Mouse (Mus musculus): ENCODE results near the gene Eef1akmt2. TPM values are rescaled to one million over a fixed set of nuclear protein-coding genes. Genes with fewer than 3 reads are reported as not detected.

The Eef1akmt2 gene
- polyA plus RNA-seq, 1 experiment from 2014 or later, result 39.0 TPM

GRCm38 (mm10) chr7:132811716-132812618 is 40.5 kb downstream of the Eef1akmt2 start:
- TF ChIP-seq CTCF (IDR thresholded peaks at IDR 0.05; ENCODE audit: low read depth) (peak; percentile 57), EP300 (optimal IDR thresholded peaks at IDR 0.05) (no peak)
- H3K9me3 ChIP-seq (ENCODE audit: control insufficient read depth, low read length), result no peaks in the 10 kb centered on the region
- DNase-seq (ENCODE audit: low spot score) (peak; percentile 52), ATAC-seq (ENCODE audit: low FRiP score, low TSS enrichment) (no peak)
- no peaks in the 10 kb centered on the region for H3K36me3 ChIP-seq (ENCODE audit: control insufficient read depth, insufficient read depth, low read length)
- no peaks in the 10 kb centered on the region for H3K27me3 ChIP-seq (ENCODE audit: control insufficient read depth, insufficient read depth, low read length)
- H3K27ac ChIP-seq (replicated peaks), result peak overlapping the region; percentile 93
- H3K4me1 ChIP-seq (replicated peaks; ENCODE audit: control insufficient read depth, insufficient read depth), result peaks cover 23% of the 10 kb centered on the region
- H3K4me2 ChIP-seq (replicated peaks; ENCODE audit: low read depth), result peak overlapping the region; percentile 95
- H3K4me3 ChIP-seq (ENCODE audit: low read depth, low read length), result peak overlapping the region; percentile 72
- H3K9ac ChIP-seq (ENCODE audit: low read length), result peak overlapping the region; percentile 87
- WGBS, result 29% methylated on average over 23 of the region's 23 CpGs

GRCm38 (mm10) chr7:132810879-132811278 is 41.6 kb downstream of the Eef1akmt2 start:
- Histone ChIP-seq H3K27ac (replicated peaks) (peak overlapping the region; percentile 67; the same call in 1 of the 2 replicates), H3K4me1 (replicated peaks; ENCODE audit: control insufficient read depth, insufficient read depth) (peaks cover 25% of the 10 kb centered on the region), H3K4me3 (ENCODE audit: low read depth, low read length) (no peak overlapping the region), H3K36me3 (ENCODE audit: control insufficient read depth, insufficient read depth, low read length) (no peaks in the 10 kb centered on the region), H3K9me3 (ENCODE audit: control insufficient read depth, low read length) (no peaks in the 10 kb centered on the region), H3K4me2 (replicated peaks; ENCODE audit: low read depth) (0 out of 2 replicates have a peak overlapping the region, but pooled peaks have one; percentile 21), H3K9ac (ENCODE audit: low read length) (no peak overlapping the region), H3K27me3 (ENCODE audit: control insufficient read depth, insufficient read depth, low read length) (no peaks in the 10 kb centered on the region)
- ATAC-seq (ENCODE audit: low FRiP score, low TSS enrichment), result peak; percentile 54
- TF ChIP-seq EP300 (optimal IDR thresholded peaks at IDR 0.05) (no peak), CTCF (IDR thresholded peaks at IDR 0.05; ENCODE audit: low read depth) (peak; percentile 95)
- DNase-seq (ENCODE audit: low spot score), result peak; percentile 91
- WGBS, result 61% methylated on average over 1 of the region's 1 CpGs

GRCm38 (mm10) chr7:132810368-132810767 is 42.1 kb downstream of the Eef1akmt2 start:
- 0 out of 2 replicates have a peak overlapping the region, but pooled peaks have one; percentile 21 for H3K4me2 ChIP-seq (replicated peaks; ENCODE audit: low read depth)
- H3K27me3 ChIP-seq (ENCODE audit: control insufficient read depth, insufficient read depth, low read length), result no peaks in the 10 kb centered on the region
- H3K36me3 ChIP-seq (ENCODE audit: control insufficient read depth, insufficient read depth, low read length), result no peaks in the 10 kb centered on the region
- H3K9me3 ChIP-seq (ENCODE audit: control insufficient read depth, low read length), result no peaks in the 10 kb centered on the region
- ATAC-seq (ENCODE audit: low FRiP score, low TSS enrichment) (no peak), DNase-seq (ENCODE audit: low spot score) (no peak)
- WGBS, result 18% methylated on average over 6 of the region's 6 CpGs
- TF ChIP-seq EP300 (optimal IDR thresholded peaks at IDR 0.05) (no peak), CTCF (IDR thresholded peaks at IDR 0.05; ENCODE audit: low read depth) (no peak)
- H3K4me1 ChIP-seq (replicated peaks; ENCODE audit: control insufficient read depth, insufficient read depth), result peaks cover 25% of the 10 kb centered on the region
- H3K27ac ChIP-seq (replicated peaks), result peak overlapping the region; percentile 67
- no peak overlapping the region; the same call in 1 of the 2 replicates for H3K9ac ChIP-seq (ENCODE audit: low read length)
- H3K4me3 ChIP-seq (ENCODE audit: low read depth, low read length), result no peak overlapping the region

- Histone ChIP-seq H3K4me3 (ENCODE audit: low read depth, low read length) (no peak overlapping the region), H3K4me1 (replicated peaks; ENCODE audit: control insufficient read depth, insufficient read depth) (peaks cover 25% of the 10 kb centered on the region), H3K4me2 (replicated peaks; ENCODE audit: low read depth) (no peak overlapping the region), H3K27me3 (ENCODE audit: control insufficient read depth, insufficient read depth, low read length) (no peaks in the 10 kb centered on the region), H3K27ac (replicated peaks) (peak overlapping the region; percentile 70; the same call in 1 of the 2 replicates), H3K9me3 (ENCODE audit: control insufficient read depth, low read length) (no peaks in the 10 kb centered on the region), H3K9ac (ENCODE audit: low read length) (no peak overlapping the region), H3K36me3 (ENCODE audit: control insufficient read depth, insufficient read depth, low read length) (no peaks in the 10 kb centered on the region)
- ATAC-seq (ENCODE audit: low FRiP score, low TSS enrichment) (no peak), DNase-seq (ENCODE audit: low spot score) (no peak)
- TF ChIP-seq EP300 (optimal IDR thresholded peaks at IDR 0.05), result no peak
- no peak for TF ChIP-seq CTCF (IDR thresholded peaks at IDR 0.05; ENCODE audit: low read depth)
- WGBS, result 30% methylated on average over 6 of the region's 6 CpGs
These were observed 42.8 kb downstream of the Eef1akmt2 start for GRCm38 (mm10) chr7:132809721-132810120.

DNA sequence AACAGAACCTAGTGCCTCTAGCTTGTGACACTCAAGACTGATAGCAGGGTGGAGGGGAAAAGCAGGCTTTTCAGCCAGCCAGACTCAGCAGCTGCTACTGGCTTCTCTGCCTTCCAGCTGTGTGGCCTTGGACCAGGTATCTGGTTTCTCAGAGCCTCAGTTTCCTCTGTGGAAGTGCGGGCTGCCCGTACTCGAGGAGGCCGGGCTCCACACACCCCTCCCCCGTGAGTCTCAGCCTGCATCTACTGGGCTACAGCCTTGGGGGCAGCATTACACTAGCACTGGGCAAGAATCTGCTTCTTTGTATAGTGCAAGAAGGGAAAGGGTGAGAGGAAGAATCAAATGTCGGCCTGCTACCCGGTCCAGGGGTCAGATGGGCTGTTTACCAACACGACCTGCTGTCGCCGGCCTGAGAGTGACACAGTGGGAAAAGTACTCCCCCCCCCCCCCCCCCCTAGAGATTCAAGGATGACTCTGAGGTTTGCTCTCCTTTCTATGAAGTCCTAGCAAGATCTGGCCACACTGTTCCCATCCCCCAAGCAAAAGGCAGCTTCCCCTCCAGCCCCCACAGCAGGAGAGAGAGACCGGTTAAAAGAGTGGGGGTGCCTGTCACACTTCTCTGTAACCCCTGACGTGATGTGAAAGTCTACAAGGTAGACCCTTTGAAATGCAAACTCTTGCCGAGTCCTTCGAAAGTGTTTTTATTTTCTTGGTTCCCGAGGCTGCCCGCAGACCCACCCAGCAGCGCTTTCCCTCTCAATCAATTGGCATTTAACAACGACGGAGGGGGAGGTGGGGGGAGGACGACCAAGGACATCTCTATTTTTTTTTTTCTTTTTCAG is 43.4 kb downstream of the Eef1akmt2 start:
- Histone ChIP-seq H3K9ac (ENCODE audit: low read length) (no peak overlapping the region), H3K4me2 (replicated peaks; ENCODE audit: low read depth) (no peak overlapping the region), H3K36me3 (ENCODE audit: control insufficient read depth, insufficient read depth, low read length) (no peaks in the 10 kb centered on the region), H3K4me3 (ENCODE audit: low read depth, low read length) (no peak overlapping the region), H3K27ac (replicated peaks) (peak overlapping the region; percentile 70), H3K9me3 (ENCODE audit: control insufficient read depth, low read length) (no peaks in the 10 kb centered on the region), H3K27me3 (ENCODE audit: control insufficient read depth, insufficient read depth, low read length) (no peaks in the 10 kb centered on the region), H3K4me1 (replicated peaks; ENCODE audit: control insufficient read depth, insufficient read depth) (peaks cover 26% of the 10 kb centered on the region)
- no peak for DNase-seq (ENCODE audit: low spot score)
- 23% methylated on average over 20 of the region's 20 CpGs for WGBS
- no peak for ATAC-seq (ENCODE audit: low FRiP score, low TSS enrichment)
- TF ChIP-seq CTCF (IDR thresholded peaks at IDR 0.05; ENCODE audit: low read depth) (peak; percentile 33), EP300 (optimal IDR thresholded peaks at IDR 0.05) (no peak)

All from stomach, postnatal 0 days (tissue).